Mouse (Mus musculus): ENCODE data around the gene Rps2. TPM values are rescaled to one million over a fixed set of nuclear protein-coding genes. Genes with fewer than 3 reads are reported as not detected.
A peak's percentile ranks its signal among the peaks of the same experiment; 100 is the strongest.

The Rps2 gene
- total and polyA plus RNA-seq, 3 experiments: 1,852 to 4,516 TPM; not detected in 1

- Histone ChIP-seq H3K27me3 (ENCODE audit: control insufficient read depth in 1 of 2, insufficient read depth in 2 of 2, low read length in 2 of 2) (peaks cover 0 to 4% of the 10 kb centered on the region in 2 experiments; a peak in 1 of 4 replicates), H3K27ac (ENCODE audit: control insufficient read depth, low read depth, low read length) (no peak overlapping the region), H3K9ac (ENCODE audit: control insufficient read depth, low read depth, low read length, poor library complexity, severe bottlenecking) (no peak overlapping the region), H3K9me3 (replicated peaks; ENCODE audit: insufficient read depth, low read length) (no peaks in the 10 kb centered on the region), H3K36me3 (ENCODE audit: control insufficient read depth in 1 of 2, insufficient read depth in 2 of 2, low read length in 2 of 2) (no peaks in the 10 kb centered on the region), H3K79me2 (ENCODE audit: control insufficient read depth, insufficient read depth, low read length, poor library complexity) (no peaks in the 10 kb centered on the region), H3K4me1 (ENCODE audit: control insufficient read depth in 1 of 2, insufficient read depth in 2 of 2, low read length in 2 of 2) (no peaks in the 10 kb centered on the region), H3K4me3 (ENCODE audit: control insufficient read depth in 1 of 2, insufficient read depth in 1 of 2, low read depth in 2 of 2, low read length in 2 of 2) (no peak overlapping the region)
- TF ChIP-seq MXI1 (IDR thresholded peaks at IDR 0.05; ENCODE audit: low read depth, low read length) (no peak), USF1 (IDR thresholded peaks at IDR 0.05; ENCODE audit: low read depth, low read length) (no peak), TBP (IDR thresholded peaks at IDR 0.05; ENCODE audit: low read depth, low read length) (no peak), CHD1 (IDR thresholded peaks at IDR 0.05; ENCODE audit: low read depth, low read length) (no peak), BHLHE40 (IDR thresholded peaks at IDR 0.05; ENCODE audit: borderline replicate concordance, low read depth, low read length) (no peak), MEF2A (IDR thresholded peaks at IDR 0.05; ENCODE audit: extremely low read depth, insufficient replicate concordance, low read depth, low read length, poor library complexity, severe bottlenecking) (no peak), SIN3A (IDR thresholded peaks at IDR 0.05; ENCODE audit: low read length) (no peak), MYB (IDR thresholded peaks at IDR 0.05; ENCODE audit: low read depth, low read length) (no peak), EP300 (IDR thresholded peaks at IDR 0.05; ENCODE audit: low read depth in 1 of 2, low read length in 2 of 2) (no peak), UBTF (IDR thresholded peaks at IDR 0.05; ENCODE audit: borderline replicate concordance, insufficient read depth, low read depth, low read length) (no peak), ETS1 (IDR thresholded peaks at IDR 0.05; ENCODE audit: low read depth, low read length) (no peak), MAZ (IDR thresholded peaks at IDR 0.05; ENCODE audit: low read depth, low read length) (no peak), GATA1 (IDR thresholded peaks at IDR 0.05; ENCODE audit: low read depth, low read length) (no peak), SMC3 (IDR thresholded peaks at IDR 0.05; ENCODE audit: low read depth, low read length) (no peak), POLR2AphosphoS2 (IDR thresholded peaks at IDR 0.05; ENCODE audit: low read length) (no peak), RCOR1 (IDR thresholded peaks at IDR 0.05; ENCODE audit: low read depth, low read length) (no peak), POLR2A (IDR thresholded peaks at IDR 0.05; ENCODE audit: control insufficient read depth in 1 of 2, insufficient read depth in 1 of 2, low read depth in 1 of 2, low read length in 2 of 2, poor library complexity in 1 of 2) (no peak)
- no peak for DNase-seq (ENCODE audit: low read depth, low spot score)
These were observed 26.0 kb downstream of the Rps2 start for GRCm38 (mm10) chr17:24743896-24744295.

- H3K36me3 ChIP-seq (ENCODE audit: control insufficient read depth in 1 of 2, insufficient read depth in 2 of 2, low read length in 2 of 2): no peaks in the 10 kb centered on the region
- peak; percentile 20 for DNase-seq (ENCODE audit: low read depth, low spot score)
- H3K4me3 ChIP-seq (ENCODE audit: control insufficient read depth in 1 of 2, insufficient read depth in 1 of 2, low read depth in 2 of 2, low read length in 2 of 2): no peak overlapping the region
- H3K9ac ChIP-seq (ENCODE audit: control insufficient read depth, low read depth, low read length, poor library complexity, severe bottlenecking): no peak overlapping the region
- H3K27me3 ChIP-seq (ENCODE audit: control insufficient read depth in 1 of 2, insufficient read depth in 2 of 2, low read length in 2 of 2): peaks cover 0 to 4% of the 10 kb centered on the region in 2 experiments; a peak in 1 of 4 replicates
- TF ChIP-seq BHLHE40 (IDR thresholded peaks at IDR 0.05; ENCODE audit: borderline replicate concordance, low read depth, low read length): no peak
- TF ChIP-seq MXI1 (IDR thresholded peaks at IDR 0.05; ENCODE audit: low read depth, low read length): no peak
- TF ChIP-seq CTCF (IDR thresholded peaks at IDR 0.05 in 2 of 3, conservative IDR thresholded peaks at IDR 0.05 in 1 of 3; ENCODE audit: control insufficient read depth in 1 of 3, insufficient read depth in 1 of 3, low read depth in 2 of 3, low read length in 3 of 3, poor library complexity in 1 of 3, severe bottlenecking in 1 of 3): no peak
- no peak for TF ChIP-seq MEF2A (IDR thresholded peaks at IDR 0.05; ENCODE audit: extremely low read depth, insufficient replicate concordance, low read depth, low read length, poor library complexity, severe bottlenecking)
- no peak for TF ChIP-seq MAZ (IDR thresholded peaks at IDR 0.05; ENCODE audit: low read depth, low read length)
- no peak for TF ChIP-seq CHD2 (IDR thresholded peaks at IDR 0.05; ENCODE audit: low read length)
- TF ChIP-seq ZC3H11A (IDR thresholded peaks at IDR 0.05; ENCODE audit: low read depth, low read length): no peak
- TF ChIP-seq TBP (IDR thresholded peaks at IDR 0.05; ENCODE audit: low read depth, low read length): no peak
- TF ChIP-seq ZMIZ1 (IDR thresholded peaks at IDR 0.05; ENCODE audit: low read depth, low read length): no peak
- TF ChIP-seq POLR2AphosphoS5 (IDR thresholded peaks at IDR 0.05; ENCODE audit: borderline replicate concordance, low read depth, low read length): no peak
- no peak for TF ChIP-seq SIN3A (IDR thresholded peaks at IDR 0.05; ENCODE audit: low read length)
- TF ChIP-seq NELFE (IDR thresholded peaks at IDR 0.05; ENCODE audit: low read depth, low read length): no peak
- TF ChIP-seq MAFK (IDR thresholded peaks at IDR 0.05; ENCODE audit: borderline replicate concordance, low read depth, low read length): no peak
- no peak for TF ChIP-seq MYC (IDR thresholded peaks at IDR 0.05; ENCODE audit: low read depth, low read length)
- TF ChIP-seq GABPA (IDR thresholded peaks at IDR 0.05; ENCODE audit: low read depth, low read length): no peak
- TF ChIP-seq UBTF (IDR thresholded peaks at IDR 0.05; ENCODE audit: borderline replicate concordance, insufficient read depth, low read depth, low read length): no peak
- TF ChIP-seq MAX (IDR thresholded peaks at IDR 0.05; ENCODE audit: low read length): no peak
- no peak for TF ChIP-seq ZKSCAN1 (IDR thresholded peaks at IDR 0.05; ENCODE audit: low read depth, low read length)
- TF ChIP-seq KAT2A (conservative IDR thresholded peaks at IDR 0.05; ENCODE audit: low read depth, low read length): no peak
- TF ChIP-seq POLR2AphosphoS2 (IDR thresholded peaks at IDR 0.05; ENCODE audit: low read length): no peak
- H3K27ac ChIP-seq (ENCODE audit: control insufficient read depth, low read depth, low read length): no peak overlapping the region
- H3K4me1 ChIP-seq (ENCODE audit: control insufficient read depth in 1 of 2, insufficient read depth in 2 of 2, low read length in 2 of 2): no peaks in the 10 kb centered on the region
- H3K9me3 ChIP-seq (replicated peaks; ENCODE audit: insufficient read depth, low read length): no peaks in the 10 kb centered on the region
- H3K79me2 ChIP-seq (ENCODE audit: control insufficient read depth, insufficient read depth, low read length, poor library complexity): no peaks in the 10 kb centered on the region
These were observed 26.5 kb downstream of the Rps2 start for GRCm38 (mm10) chr17:24744381-24744780.
